Mouse (Mus musculus): ENCODE results near the gene Ajm1. TPM values are rescaled to one million over a fixed set of nuclear protein-coding genes. Genes with fewer than 3 reads are reported as not detected.

The Ajm1 gene
- polyA plus RNA-seq, 1 experiment, result 0.11 TPM

DNA sequence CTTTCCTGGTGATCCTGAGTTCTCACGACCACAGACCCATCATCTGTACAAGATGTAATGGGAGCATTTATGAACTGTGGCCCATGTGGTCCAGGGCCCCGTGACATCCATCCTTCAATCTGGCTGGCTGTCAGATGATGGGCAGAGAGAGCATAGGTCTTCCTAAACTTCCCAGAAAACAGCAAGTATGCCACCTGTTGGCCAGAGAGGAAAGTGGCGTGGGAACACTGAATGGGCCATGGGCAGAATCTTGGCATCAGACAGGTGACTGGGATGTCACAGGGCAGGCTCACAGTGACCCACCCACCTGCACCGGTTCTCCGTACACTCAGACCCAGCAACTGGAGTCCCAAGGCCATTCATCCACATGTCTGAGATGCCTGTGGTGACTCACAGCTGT lies 30.4 kb downstream of the Ajm1 start:
- Histone ChIP-seq H3K4me3 (ENCODE audit: control insufficient read depth, low read depth, low read length) (no peak overlapping the region), H3K27me3 (ENCODE audit: control insufficient read depth, insufficient read depth, low read length) (no peaks in the 10 kb centered on the region), H3K36me3 (ENCODE audit: control insufficient read depth, insufficient read depth, low read length) (no peaks in the 10 kb centered on the region), H3K27ac (ENCODE audit: control insufficient read depth, insufficient read depth, low read depth, low read length) (no peak overlapping the region), H3K4me1 (ENCODE audit: control insufficient read depth, insufficient read depth, low read length) (peaks cover 7% of the 10 kb centered on the region)
- TF ChIP-seq CTCF (IDR thresholded peaks at IDR 0.05; ENCODE audit: control insufficient read depth, insufficient read depth, insufficient replicate concordance, low read depth, low read length) (peak; percentile 54; the same call in 1 of the 2 replicates), POLR2A (IDR thresholded peaks at IDR 0.05; ENCODE audit: control insufficient read depth, low read depth, low read length) (no peak)

GRCm38 (mm10) chr2:25549021-25549991 lies 32.3 kb downstream of the Ajm1 start:
- Histone ChIP-seq H3K4me1 (ENCODE audit: control insufficient read depth, insufficient read depth, low read length) (peaks cover 11% of the 10 kb centered on the region), H3K4me3 (ENCODE audit: control insufficient read depth, low read depth, low read length) (no peak overlapping the region), H3K36me3 (ENCODE audit: control insufficient read depth, insufficient read depth, low read length) (no peaks in the 10 kb centered on the region), H3K27me3 (ENCODE audit: control insufficient read depth, insufficient read depth, low read length) (no peaks in the 10 kb centered on the region), H3K27ac (ENCODE audit: control insufficient read depth, insufficient read depth, low read depth, low read length) (no peak overlapping the region)
- TF ChIP-seq CTCF (IDR thresholded peaks at IDR 0.05; ENCODE audit: control insufficient read depth, insufficient read depth, insufficient replicate concordance, low read depth, low read length) (no peak), POLR2A (IDR thresholded peaks at IDR 0.05; ENCODE audit: control insufficient read depth, low read depth, low read length) (no peak)

DNA sequence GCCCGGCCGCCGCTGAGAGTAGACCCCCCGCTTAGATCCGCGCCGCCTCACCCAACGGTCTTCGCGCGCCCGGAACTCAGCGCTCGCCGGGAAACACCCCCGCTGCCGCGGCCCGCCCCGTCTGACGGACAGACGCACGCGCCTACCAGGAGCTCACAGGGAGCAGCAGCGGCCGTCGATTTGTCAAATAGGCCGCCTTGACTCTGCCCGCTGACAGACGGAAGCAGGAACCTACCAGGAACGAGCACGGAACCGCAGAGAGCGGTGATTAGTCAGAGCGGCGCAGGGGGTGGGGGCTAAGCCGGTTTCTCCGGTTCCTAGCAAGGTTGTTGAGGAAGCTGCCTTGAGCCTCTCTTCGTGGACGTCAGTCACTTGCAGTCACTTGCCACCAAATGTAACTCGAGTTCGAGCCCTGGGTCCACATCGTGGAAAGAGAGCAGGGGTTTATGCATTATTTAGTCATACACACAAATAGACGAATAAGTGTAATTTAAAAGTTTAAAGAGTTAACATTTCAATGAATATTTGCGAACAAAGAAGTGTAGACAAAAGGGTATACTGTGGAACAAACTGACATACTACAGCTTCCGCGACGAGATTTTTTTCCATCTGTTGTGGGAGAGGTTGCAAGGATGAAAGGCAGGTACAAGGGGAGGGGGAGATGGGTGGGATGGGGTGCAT lies 34.6 kb downstream of the Ajm1 start, which contains the start of gene Traf2:
TSS of gene Traf2 (minus strand) at position 130 of the 681 bp plus-strand sequence.
- no peaks in the 10 kb centered on the region for H3K36me3 ChIP-seq (ENCODE audit: control insufficient read depth, insufficient read depth, low read length)
- TF ChIP-seq CTCF (IDR thresholded peaks at IDR 0.05; ENCODE audit: control insufficient read depth, insufficient read depth, insufficient replicate concordance, low read depth, low read length), result no peak
- no peak for TF ChIP-seq POLR2A (IDR thresholded peaks at IDR 0.05; ENCODE audit: control insufficient read depth, low read depth, low read length)
- H3K27me3 ChIP-seq (ENCODE audit: control insufficient read depth, insufficient read depth, low read length), result no peaks in the 10 kb centered on the region
- peak within 1 kb of the TSS; percentile 98 for H3K4me3 ChIP-seq (ENCODE audit: control insufficient read depth, low read depth, low read length)
- H3K4me1 ChIP-seq (ENCODE audit: control insufficient read depth, insufficient read depth, low read length), result peaks cover 11% of the 10 kb centered on the region
- peak within 1 kb of the TSS; percentile 99 for H3K27ac ChIP-seq (ENCODE audit: control insufficient read depth, insufficient read depth, low read depth, low read length)

DNA sequence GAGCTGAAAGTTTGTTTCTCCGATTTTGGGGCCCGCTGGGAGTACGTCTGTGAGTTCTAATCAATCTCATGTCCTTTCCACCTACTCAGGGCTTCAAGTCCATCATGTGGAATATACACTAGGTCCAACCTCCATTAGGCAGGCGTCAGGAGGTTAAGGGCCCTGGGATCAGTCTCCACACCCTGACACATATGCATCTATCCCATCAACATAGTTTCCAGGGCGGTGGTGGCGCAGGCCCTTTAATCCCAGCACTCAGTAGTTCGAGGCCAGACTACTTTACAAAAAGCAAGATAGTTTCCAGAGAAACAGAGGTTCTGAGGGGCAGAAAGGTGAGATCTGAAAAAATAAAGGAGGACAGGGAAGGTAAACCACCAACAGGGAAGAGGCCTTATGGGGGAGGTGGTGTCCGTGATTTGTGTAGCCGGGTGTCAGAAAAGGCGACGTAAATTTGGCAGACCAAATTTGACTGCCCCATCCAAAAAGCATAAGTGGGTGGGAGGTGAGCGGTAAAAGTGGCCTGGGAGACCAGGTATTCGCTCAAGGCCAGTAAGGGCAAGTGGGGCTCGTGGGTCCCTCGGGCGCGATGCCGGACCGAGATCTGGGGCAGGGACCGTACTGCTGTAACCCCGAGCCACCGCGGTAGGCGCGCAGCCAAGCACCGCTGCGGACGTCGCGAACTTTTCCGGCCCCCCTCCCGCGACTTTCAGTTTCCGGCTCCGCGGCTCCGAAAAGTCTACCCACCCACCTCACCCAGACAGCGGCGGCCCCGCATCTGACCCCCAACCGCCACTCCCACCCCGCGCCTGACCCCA lies 35.4 kb downstream of the Ajm1 start:
- peaks cover 11% of the 10 kb centered on the region for H3K4me1 ChIP-seq (ENCODE audit: control insufficient read depth, insufficient read depth, low read length)
- peak overlapping the region; percentile 99 for H3K27ac ChIP-seq (ENCODE audit: control insufficient read depth, insufficient read depth, low read depth, low read length)
- peak overlapping the region; percentile 98 for H3K4me3 ChIP-seq (ENCODE audit: control insufficient read depth, low read depth, low read length)
- no peaks in the 10 kb centered on the region for H3K36me3 ChIP-seq (ENCODE audit: control insufficient read depth, insufficient read depth, low read length)
- peak; percentile 72 for TF ChIP-seq POLR2A (IDR thresholded peaks at IDR 0.05; ENCODE audit: control insufficient read depth, low read depth, low read length)
- TF ChIP-seq CTCF (IDR thresholded peaks at IDR 0.05; ENCODE audit: control insufficient read depth, insufficient read depth, insufficient replicate concordance, low read depth, low read length), result no peak
- no peaks in the 10 kb centered on the region for H3K27me3 ChIP-seq (ENCODE audit: control insufficient read depth, insufficient read depth, low read length)

- Histone ChIP-seq H3K27ac (ENCODE audit: control insufficient read depth, insufficient read depth, low read depth, low read length) (no peak overlapping the region), H3K36me3 (ENCODE audit: control insufficient read depth, insufficient read depth, low read length) (peaks cover 1% of the 10 kb centered on the region; the same call in 1 of the 2 replicates), H3K27me3 (ENCODE audit: control insufficient read depth, insufficient read depth, low read length) (no peaks in the 10 kb centered on the region), H3K4me3 (ENCODE audit: control insufficient read depth, low read depth, low read length) (no peak overlapping the region), H3K4me1 (ENCODE audit: control insufficient read depth, insufficient read depth, low read length) (peaks cover 4% of the 10 kb centered on the region)
- TF ChIP-seq POLR2A (IDR thresholded peaks at IDR 0.05; ENCODE audit: control insufficient read depth, low read depth, low read length) (no peak), CTCF (IDR thresholded peaks at IDR 0.05; ENCODE audit: control insufficient read depth, insufficient read depth, insufficient replicate concordance, low read depth, low read length) (no peak)
Observed at GRCm38 (mm10) chr2:25541644-25542367, 39.8 kb downstream of the Ajm1 start.

DNA sequence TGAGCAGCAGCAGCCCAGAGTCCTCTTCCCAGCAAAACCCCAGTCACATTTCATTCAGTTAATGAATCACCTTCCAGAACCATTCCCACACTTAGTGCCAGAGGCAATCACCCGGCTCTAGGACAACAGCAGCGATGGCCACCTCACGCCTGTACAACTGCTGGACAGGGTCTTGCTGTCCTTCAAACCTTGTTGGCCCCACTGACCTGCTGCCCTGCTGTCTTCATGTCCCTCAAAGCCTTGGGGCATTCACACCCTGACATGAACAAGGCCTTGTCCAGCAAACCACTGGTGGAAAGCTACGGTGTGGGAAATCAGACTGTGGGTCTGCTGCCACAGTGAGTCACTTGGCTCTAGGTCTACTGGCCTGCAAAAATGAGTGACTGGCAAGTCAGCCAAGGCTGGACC lies 41.0 kb downstream of the Ajm1 start:
- TF ChIP-seq POLR2A (IDR thresholded peaks at IDR 0.05; ENCODE audit: control insufficient read depth, low read depth, low read length) (no peak), CTCF (IDR thresholded peaks at IDR 0.05; ENCODE audit: control insufficient read depth, insufficient read depth, insufficient replicate concordance, low read depth, low read length) (no peak)
- Histone ChIP-seq H3K27ac (ENCODE audit: control insufficient read depth, insufficient read depth, low read depth, low read length) (no peak overlapping the region), H3K36me3 (ENCODE audit: control insufficient read depth, insufficient read depth, low read length) (peaks cover 1% of the 10 kb centered on the region; the same call in 1 of the 2 replicates), H3K4me3 (ENCODE audit: control insufficient read depth, low read depth, low read length) (no peak overlapping the region), H3K4me1 (ENCODE audit: control insufficient read depth, insufficient read depth, low read length) (peaks cover 4% of the 10 kb centered on the region), H3K27me3 (ENCODE audit: control insufficient read depth, insufficient read depth, low read length) (no peaks in the 10 kb centered on the region)

Measured in testis, adult 2 months (tissue).